Mouse (Mus musculus) myocyte (in vitro differentiated cells): Measurements from ENCODE around the gene A630095N17Rik. TPM values are rescaled to one million over a fixed set of nuclear protein-coding genes. Genes with fewer than 3 reads are reported as not detected.
A peak's percentile ranks its signal among the peaks of the same experiment; 100 is the strongest.

Source experiments
- H3K27me3 ChIP-seq: one replicate; pipeline ENCODE4 v1.6.1; 2011; ENCODE audit not compliant: control insufficient read depth, insufficient read depth, insufficient read length
- H3K36me3 ChIP-seq: one replicate; pipeline ENCODE4 v1.6.1; 2011; ENCODE audit not compliant: control insufficient read depth, insufficient read depth
- H3K4me2 ChIP-seq: one replicate; pipeline ENCODE4 v1.6.1; 2011; ENCODE audit warnings: low read depth, control low read depth
- H3K4me3 ChIP-seq: one replicate; pipeline ENCODE4 v1.5.1; 2011; ENCODE audit warnings: mild to moderate bottlenecking, control low read depth, moderate library complexity
- H3K79me2 ChIP-seq: one replicate; pipeline ENCODE4 v1.6.1; 2011; ENCODE audit not compliant: control insufficient read depth, insufficient read depth
- H3ac ChIP-seq: one replicate; pipeline ENCODE4 v1.6.1; 2011; ENCODE audit not compliant: control insufficient read depth, insufficient read length
- CEBPB ChIP-seq: IDR thresholded peaks from 2 replicates; pipeline ENCODE4 v1.6.1; 2011; ENCODE audit warnings: mild to moderate bottlenecking, moderate library complexity; ENCODE audit not compliant: poor library complexity, insufficient read depth, severe bottlenecking
- E2F4 ChIP-seq: IDR thresholded peaks from one replicate; pipeline ENCODE4 v1.6.1; 2011; ENCODE audit warnings: mild to moderate bottlenecking, control low read depth, moderate library complexity; ENCODE audit not compliant: insufficient read depth
- MYOD1 ChIP-seq, 3 experiments: IDR thresholded peaks; one replicate each; pipeline ENCODE4 v1.6.1; 2011; ENCODE audit warnings: control low read depth in 2 of 3, low read depth in 2 of 3, mild to moderate bottlenecking in 2 of 3, moderate library complexity in 1 of 3; ENCODE audit not compliant: insufficient read length in 2 of 3, control insufficient read depth in 1 of 3
- MYOG ChIP-seq, 3 experiments: IDR thresholded peaks; one replicate each; pipeline ENCODE4 v1.6.1; 2011; ENCODE audit warnings: control low read depth in 2 of 3, low read depth in 2 of 3, mild to moderate bottlenecking in 2 of 3; ENCODE audit not compliant: insufficient read length in 2 of 3, control insufficient read depth in 1 of 3, insufficient read depth in 1 of 3
- REST ChIP-seq: IDR thresholded peaks from one replicate; pipeline ENCODE4 v1.6.1; 2011; ENCODE audit warnings: mild to moderate bottlenecking, control low read depth, moderate library complexity; ENCODE audit not compliant: insufficient read depth, insufficient read length
- TCF3 ChIP-seq: IDR thresholded peaks from one replicate; pipeline ENCODE4 v1.6.1; 2011; ENCODE audit warnings: low read depth, control low read depth; ENCODE audit not compliant: insufficient read length
- polyA plus RNA-seq: library from polyadenylated mRNA; unstranded; fragments of >200 nt; fragmentation: generic; extraction: Trizol; gene quantifications from one replicate; pipeline ENCODE4 v1.2.1, GENCODE M21; 2012; ENCODE audit warnings: missing spikeins

A630095N17Rik gene
- polyA plus RNA-seq, 1 experiment: 0.11 TPM

DNA sequence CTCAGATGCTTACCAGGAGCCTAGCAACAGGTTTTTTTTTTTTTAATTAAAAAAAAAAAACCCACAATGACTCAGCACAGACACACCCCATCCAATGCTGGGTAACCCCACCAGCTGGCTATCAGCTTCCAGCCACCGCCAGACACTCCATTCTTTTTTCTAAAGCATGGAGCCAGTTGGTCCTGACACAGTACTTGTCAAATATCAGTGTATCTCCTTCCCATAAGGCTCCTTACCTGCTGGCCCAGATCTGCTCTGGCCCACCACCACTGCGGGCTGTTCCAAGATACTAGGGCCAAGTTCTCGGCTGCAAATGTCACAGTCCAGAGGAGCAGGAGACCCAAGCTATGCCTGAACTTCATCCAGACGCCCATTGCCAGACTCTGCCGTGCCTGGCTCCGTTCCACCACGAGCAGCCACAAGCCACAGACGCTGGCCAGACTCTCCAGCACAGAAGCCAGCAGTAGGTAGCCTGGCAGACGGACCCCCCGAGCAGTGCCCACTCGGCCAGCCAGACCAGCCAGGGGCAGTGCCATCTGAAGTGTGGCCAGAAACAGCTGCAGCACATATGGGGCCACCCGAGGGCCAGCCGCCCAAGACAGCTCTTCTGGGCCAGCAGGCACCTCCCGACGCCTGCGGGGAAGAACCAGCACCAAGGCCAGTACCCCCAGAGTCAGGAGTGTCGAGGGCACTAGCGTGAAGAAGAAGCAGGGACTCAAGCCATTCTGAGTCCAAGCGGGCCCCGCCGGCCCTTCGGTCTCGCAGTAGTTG lies 52.4 kb downstream of the A630095N17Rik start:
- Histone ChIP-seq H3K79me2 (no peaks in the 10 kb centered on the region), H3ac (peak overlapping the region; percentile 45), H3K4me2 (peak overlapping the region; percentile 80), H3K4me3 (peak overlapping the region; percentile 42), H3K36me3 (peaks cover 4% of the 10 kb centered on the region), H3K27me3 (no peaks in the 10 kb centered on the region)
- TF ChIP-seq E2F4: no peak
- TF ChIP-seq MYOG (IDR thresholded peaks at IDR 0.05; ENCODE audit: control insufficient read depth in 1 of 3, insufficient read depth in 1 of 3, insufficient read length in 2 of 3, low read depth in 2 of 3): peak in 2 of 3 experiments; percentile 88 to 90
- TF ChIP-seq REST: peak; percentile 63
- peak in 2 of 3 experiments; percentile 78 to 82 for TF ChIP-seq MYOD1 (IDR thresholded peaks at IDR 0.05; ENCODE audit: control insufficient read depth in 1 of 3, insufficient read length in 2 of 3, low read depth in 2 of 3)
- no peak for TF ChIP-seq CEBPB
- TF ChIP-seq TCF3: peak; percentile 42

Other genes with a start within 250 kb of the A630095N17Rik start
- 4.5 TPM for gene Nhej1, start 106.9 kb downstream of the A630095N17Rik start, polyA plus RNA-seq
- 0.08 TPM for gene Slc23a3, start 98.2 kb downstream of the A630095N17Rik start, polyA plus RNA-seq
- gene Cnppd1, start 89.4 kb downstream of the A630095N17Rik start, polyA plus RNA-seq: 53.7 TPM
- 33.9 TPM for gene Retreg2, start 89.3 kb downstream of the A630095N17Rik start, polyA plus RNA-seq
- 43.4 TPM for gene Zfand2b, start 63.5 kb downstream of the A630095N17Rik start, polyA plus RNA-seq
- 61.4 TPM for gene Abcb6, start 51.7 kb downstream of the A630095N17Rik start, polyA plus RNA-seq
- 11.4 TPM for gene Ankzf1, start 40.0 kb downstream of the A630095N17Rik start, polyA plus RNA-seq
- gene Atg9a, start 39.9 kb downstream of the A630095N17Rik start, polyA plus RNA-seq: 44.6 TPM
- 2.0 TPM for gene Glb1l, start 21.3 kb downstream of the A630095N17Rik start, polyA plus RNA-seq
- 86.4 TPM for gene Stk16, start 21.3 kb downstream of the A630095N17Rik start, polyA plus RNA-seq
- gene Tuba4a, start 12.2 kb downstream of the A630095N17Rik start, polyA plus RNA-seq: 210 TPM
- 54.1 TPM for gene Dnajb2, start 4.3 kb upstream of the A630095N17Rik start, polyA plus RNA-seq
- gene Ptprn, start 32.4 kb upstream of the A630095N17Rik start, polyA plus RNA-seq: 3.6 TPM
- not detected for gene Resp18, start 46.3 kb upstream of the A630095N17Rik start, polyA plus RNA-seq
- 170 TPM for gene Dnpep, start 85.9 kb upstream of the A630095N17Rik start, polyA plus RNA-seq
- 2,193 TPM for gene Des, start 128.2 kb upstream of the A630095N17Rik start, polyA plus RNA-seq
- 42.3 TPM for gene Speg, start 143.2 kb upstream of the A630095N17Rik start, polyA plus RNA-seq
- gene Gmppa, start 203.8 kb upstream of the A630095N17Rik start, polyA plus RNA-seq: 106 TPM
- gene Asic4, start 218.3 kb upstream of the A630095N17Rik start, polyA plus RNA-seq: 0.28 TPM
- gene Chpf, start 247.2 kb upstream of the A630095N17Rik start, polyA plus RNA-seq: 52.1 TPM
- 0.78 TPM for gene Tmem198, start 247.4 kb upstream of the A630095N17Rik start, polyA plus RNA-seq